Mouse (Mus musculus) gastrocnemius, adult 18-20 months (tissue): Measurements from ENCODE around the gene Begain. TPM values are rescaled to one million over a fixed set of nuclear protein-coding genes. Genes with fewer than 3 reads are reported as not detected.

Experiments
- DNase-seq: peaks from one replicate; pipeline ENCODE4 v3.0.0; 2021; ENCODE audit warnings: low spot score
- total RNA-seq, 2 experiments: library from RNA; stranded (reverse); gene quantifications; 2 replicates each; pipeline ENCODE4 v1.2.3; 2021

Gene Begain
- total RNA-seq, 2 experiments from 2014 or later: 0.12 TPM; not detected in 1

GRCm38 (mm10) chr12:109053020-109053806 lies 14.8 kb downstream of the Begain start:
- no peak for DNase-seq

- no peak for DNase-seq
These were observed 18.1 kb downstream of the Begain start for GRCm38 (mm10) chr12:109049949-109050348.

GRCm38 (mm10) chr12:109045581-109045980 lies 22.4 kb downstream of the Begain start:
- DNase-seq: no peak

- no peak for DNase-seq
These were observed 23.5 kb downstream of the Begain start for GRCm38 (mm10) chr12:109044497-109044896.

- no peak for DNase-seq
These were observed 28.7 kb downstream of the Begain start for GRCm38 (mm10) chr12:109039311-109039710.

- no peak for DNase-seq
These were observed 29.7 kb downstream of the Begain start for GRCm38 (mm10) chr12:109038179-109038819.

GRCm38 (mm10) chr12:109037026-109037425 lies 31.0 kb downstream of the Begain start:
- no peak for DNase-seq

- no peak for DNase-seq
These were observed 44.2 kb downstream of the Begain start for GRCm38 (mm10) chr12:109023780-109024179.

GRCm38 (mm10) chr12:109022966-109023365 lies 45.1 kb downstream of the Begain start:
- DNase-seq: no peak

GRCm38 (mm10) chr12:109022181-109022691 lies 45.8 kb downstream of the Begain start:
- DNase-seq: no peak

- no peak for DNase-seq
These were observed 57.9 kb downstream of the Begain start for GRCm38 (mm10) chr12:109010070-109010649.

GRCm38 (mm10) chr12:109002978-109003377 lies 65.0 kb downstream of the Begain start:
- DNase-seq: no peak

- DNase-seq: no peak
These were observed 70.8 kb downstream of the Begain start for GRCm38 (mm10) chr12:108997249-108997648.

- no peak for DNase-seq
These were observed 71.9 kb downstream of the Begain start for GRCm38 (mm10) chr12:108995976-108996636.

- DNase-seq: peak; percentile 65
These were observed 73.5 kb downstream of the Begain start for GRCm38 (mm10) chr12:108994436-108995031.

- no peak for DNase-seq
These were observed 75.0 kb downstream of the Begain start for GRCm38 (mm10) chr12:108993046-108993445.

GRCm38 (mm10) chr12:108990425-108990824 lies 77.6 kb downstream of the Begain start:
- DNase-seq: no peak

- DNase-seq: no peak
These were observed 80.6 kb downstream of the Begain start for GRCm38 (mm10) chr12:108987448-108987847.

GRCm38 (mm10) chr12:108985025-108985424 lies 83.0 kb downstream of the Begain start:
- no peak for DNase-seq

- no peak for DNase-seq
These were observed 83.5 kb downstream of the Begain start for GRCm38 (mm10) chr12:108984471-108984870.

- no peak for DNase-seq
These were observed 84.5 kb downstream of the Begain start for GRCm38 (mm10) chr12:108983496-108983895.

GRCm38 (mm10) chr12:108982684-108982960 lies 85.4 kb downstream of the Begain start:
- no peak for DNase-seq
